Mouse (Mus musculus) thymus, adult 2 months (tissue): ENCODE measurements around the gene Nek5.

Experiments
- CTCF ChIP-seq: fragments of 200-500 bp; IDR thresholded peaks from 2 replicates; pipeline ENCODE4 v1.5.1; 2012; ENCODE audit warnings: mild to moderate bottlenecking, control low read depth, low read length, moderate library complexity, borderline replicate concordance; ENCODE audit not compliant: control insufficient read depth, poor library complexity, insufficient read depth; ENCODE audit errors: extremely low read depth
- POLR2A ChIP-seq: fragments of 200-500 bp; IDR thresholded peaks from 2 replicates; pipeline ENCODE4 v1.6.1; 2012; ENCODE audit warnings: mild to moderate bottlenecking, low read length, control low read depth, moderate library complexity; ENCODE audit not compliant: control insufficient read depth, poor library complexity, insufficient read depth; ENCODE audit errors: extremely low read depth

- TF ChIP-seq CTCF = no peak
- no peak for TF ChIP-seq POLR2A
These were observed at the start of gene Nek5 for GRCm38 (mm10) chr8:22124220-22125152.
